Mouse (Mus musculus): ENCODE data around the gene Myo9b.

The Myo9b gene

GRCm38 (mm10) chr8:71367529-71368176 lies 95.1 kb downstream of the Myo9b start:
- no peak for DNase-seq (ENCODE audit: low read depth)

- no peak for DNase-seq (ENCODE audit: low read depth)
These were observed 95.9 kb downstream of the Myo9b start for GRCm38 (mm10) chr8:71368366-71368765.

DNA sequence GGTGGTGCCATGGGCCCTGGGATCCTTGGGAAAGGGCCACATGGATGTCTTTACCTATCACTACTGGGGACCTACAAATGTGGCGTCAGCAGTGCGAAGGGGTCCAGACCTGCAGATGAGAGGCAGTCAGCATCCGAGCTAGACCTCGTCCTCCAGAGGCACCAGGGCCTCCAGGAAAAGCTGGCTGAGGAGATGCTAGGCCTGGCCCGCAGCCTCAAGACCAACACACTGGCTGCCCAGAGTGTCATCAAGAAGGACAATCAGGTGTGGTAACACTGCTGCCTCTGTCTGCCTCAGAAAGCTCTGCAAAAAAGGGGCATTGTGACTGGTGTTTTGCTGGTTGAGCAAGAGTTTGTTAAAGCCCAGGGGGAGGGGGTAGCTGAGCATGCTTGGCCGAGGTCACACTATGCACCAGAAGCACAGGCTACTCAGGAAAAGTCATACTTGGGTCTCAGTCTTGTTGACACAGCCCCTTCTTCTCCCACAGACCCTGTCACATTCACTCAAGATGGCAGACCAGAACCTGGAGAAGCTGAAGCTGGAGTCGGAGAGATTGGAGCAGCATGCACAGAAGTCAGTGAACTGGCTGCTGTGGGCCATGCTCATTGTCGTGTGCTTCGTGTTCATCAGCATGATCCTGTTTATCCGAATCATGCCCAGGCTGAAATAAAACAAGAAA lies 96.7 kb downstream of the Myo9b start:
- no peak for DNase-seq (ENCODE audit: low read depth)

- DNase-seq (ENCODE audit: low read depth): no peak
These were observed 98.3 kb downstream of the Myo9b start for GRCm38 (mm10) chr8:71370711-71371235.

GRCm38 (mm10) chr8:71371236-71371848 lies 98.8 kb downstream of the Myo9b start, which contains the start of gene Ocel1:
Gene Ocel1 (plus strand): TSS chr8:71371298.
- peak; percentile 99 for DNase-seq (ENCODE audit: low read depth)

DNA sequence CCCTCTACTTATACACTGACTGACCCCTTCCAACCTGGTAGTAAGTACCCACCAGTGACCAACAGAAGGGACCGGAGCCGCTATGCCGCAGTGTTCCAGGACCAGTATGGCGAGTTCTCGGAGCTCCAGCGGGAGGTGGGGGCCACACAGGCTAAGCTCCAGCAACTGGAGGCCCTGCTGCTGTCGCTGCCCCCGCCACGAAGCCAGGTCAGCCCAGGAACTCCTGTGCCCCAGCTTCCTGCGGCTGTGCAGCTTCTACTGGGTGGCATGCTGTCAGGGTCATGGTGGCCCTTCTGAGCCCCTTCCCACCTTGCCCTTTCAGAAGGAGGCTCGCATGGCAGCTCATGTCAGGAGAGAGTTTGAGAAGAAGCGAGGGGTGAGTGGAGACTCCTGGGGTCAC lies 99.9 kb downstream of the Myo9b start:
- no peak for DNase-seq (ENCODE audit: low read depth)

- no peak for DNase-seq (ENCODE audit: low read depth)
These were observed 100.5 kb downstream of the Myo9b start for GRCm38 (mm10) chr8:71373000-71373399.

DNA sequence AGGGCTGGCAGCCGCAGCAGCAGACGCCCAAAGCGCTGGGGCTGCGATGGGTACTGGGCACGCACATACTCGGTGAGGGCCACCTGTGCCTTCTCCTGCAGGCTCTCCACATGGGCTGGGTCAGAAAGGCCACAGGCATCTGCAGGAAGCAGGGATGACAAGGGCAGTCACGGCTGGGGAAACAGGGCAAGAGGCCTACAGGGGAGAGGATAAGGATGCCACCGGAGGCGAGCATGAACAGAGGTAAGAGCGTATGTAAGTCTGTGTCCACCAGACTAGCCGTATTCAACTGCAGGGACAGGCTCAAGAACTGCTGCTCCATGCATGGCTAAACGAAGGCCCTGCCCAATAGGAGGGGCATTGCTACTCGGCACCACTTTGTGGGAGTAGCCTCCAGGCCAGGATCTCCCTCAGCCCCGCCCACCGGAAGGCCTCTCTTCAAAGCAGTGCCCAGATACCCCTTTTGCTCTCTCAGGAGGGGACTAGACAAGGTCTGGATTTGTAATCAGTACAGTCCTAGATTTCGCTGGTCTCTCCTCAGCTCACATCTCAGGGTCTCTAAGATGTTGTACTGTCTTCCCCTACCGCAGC lies 102.2 kb downstream of the Myo9b start:
- no peak for DNase-seq (ENCODE audit: low read depth)

DNA sequence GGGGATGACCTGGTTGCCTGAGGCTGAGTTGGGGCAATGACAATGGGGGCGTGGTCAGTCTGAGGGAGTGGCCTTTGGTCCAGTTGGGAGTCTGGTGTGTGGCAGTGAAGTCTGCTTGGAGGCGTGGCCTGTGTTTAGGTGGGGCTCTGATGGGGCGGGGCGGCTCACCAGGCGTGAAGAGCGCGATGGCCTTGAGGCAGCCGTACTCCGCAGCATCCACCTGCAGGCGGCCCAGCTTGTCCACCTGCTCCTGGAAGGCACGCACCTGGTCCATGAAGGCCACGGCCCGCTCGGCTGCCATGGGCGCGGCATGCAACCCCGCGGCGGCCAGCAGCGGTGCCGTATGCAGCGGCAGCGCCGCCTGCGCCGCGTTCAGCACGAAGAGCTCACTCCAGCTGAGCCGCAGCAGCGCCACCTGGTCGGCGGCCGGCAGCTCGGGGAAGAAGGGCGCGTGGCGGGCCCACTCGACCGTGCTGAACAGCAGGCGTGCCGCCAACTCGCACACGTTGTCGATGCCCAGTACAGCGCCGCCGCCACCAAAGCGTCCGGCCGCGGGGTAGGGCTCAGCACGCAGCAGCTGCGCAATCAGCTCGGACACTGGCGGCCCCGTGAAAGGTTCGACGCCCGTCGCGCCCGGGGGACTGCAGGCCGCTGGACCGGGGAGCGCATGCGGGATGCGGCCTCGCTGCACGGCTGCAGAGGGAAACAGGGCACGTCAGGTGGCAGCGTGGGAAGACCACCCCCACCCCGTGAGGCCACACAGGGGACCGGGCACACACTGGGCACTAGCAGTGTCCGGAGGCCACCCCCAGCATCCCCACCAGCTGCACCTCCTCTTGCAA lies 103.3 kb downstream of the Myo9b start:
- DNase-seq (ENCODE audit: low read depth): peak; percentile 76

- no peak for DNase-seq (ENCODE audit: low read depth)
These were observed 104.0 kb downstream of the Myo9b start for GRCm38 (mm10) chr8:71376423-71377030.

GRCm38 (mm10) chr8:71379008-71379407 lies 106.5 kb downstream of the Myo9b start:
- no peak for DNase-seq (ENCODE audit: low read depth)

DNA sequence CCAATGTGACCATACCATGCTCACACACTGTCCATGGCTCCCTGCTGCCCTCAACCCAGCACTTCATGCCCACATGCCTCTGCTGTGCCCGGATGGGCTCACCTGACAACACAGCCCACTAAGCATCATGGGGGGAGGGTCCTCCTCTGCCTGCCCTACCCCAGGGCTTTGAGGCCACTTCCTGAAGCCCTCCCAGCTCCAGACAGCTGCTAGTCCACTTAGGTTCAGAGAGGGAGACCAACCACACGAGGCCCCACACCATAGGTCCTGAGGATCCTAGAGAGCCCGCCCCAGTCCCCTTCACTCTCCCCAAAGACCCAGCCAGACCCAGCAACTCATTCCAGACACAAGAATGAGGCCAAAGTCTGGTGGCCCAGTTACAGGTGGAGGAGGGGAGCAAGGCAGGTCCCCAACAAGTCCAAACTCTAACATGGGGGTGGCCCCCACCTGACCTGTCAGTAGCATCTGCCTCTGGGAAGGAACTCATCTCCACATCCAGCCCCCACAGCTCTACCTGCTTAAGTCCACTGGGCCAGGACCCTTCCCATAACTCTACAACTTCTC lies 107.1 kb downstream of the Myo9b start:
- no peak for DNase-seq (ENCODE audit: low read depth)

DNA sequence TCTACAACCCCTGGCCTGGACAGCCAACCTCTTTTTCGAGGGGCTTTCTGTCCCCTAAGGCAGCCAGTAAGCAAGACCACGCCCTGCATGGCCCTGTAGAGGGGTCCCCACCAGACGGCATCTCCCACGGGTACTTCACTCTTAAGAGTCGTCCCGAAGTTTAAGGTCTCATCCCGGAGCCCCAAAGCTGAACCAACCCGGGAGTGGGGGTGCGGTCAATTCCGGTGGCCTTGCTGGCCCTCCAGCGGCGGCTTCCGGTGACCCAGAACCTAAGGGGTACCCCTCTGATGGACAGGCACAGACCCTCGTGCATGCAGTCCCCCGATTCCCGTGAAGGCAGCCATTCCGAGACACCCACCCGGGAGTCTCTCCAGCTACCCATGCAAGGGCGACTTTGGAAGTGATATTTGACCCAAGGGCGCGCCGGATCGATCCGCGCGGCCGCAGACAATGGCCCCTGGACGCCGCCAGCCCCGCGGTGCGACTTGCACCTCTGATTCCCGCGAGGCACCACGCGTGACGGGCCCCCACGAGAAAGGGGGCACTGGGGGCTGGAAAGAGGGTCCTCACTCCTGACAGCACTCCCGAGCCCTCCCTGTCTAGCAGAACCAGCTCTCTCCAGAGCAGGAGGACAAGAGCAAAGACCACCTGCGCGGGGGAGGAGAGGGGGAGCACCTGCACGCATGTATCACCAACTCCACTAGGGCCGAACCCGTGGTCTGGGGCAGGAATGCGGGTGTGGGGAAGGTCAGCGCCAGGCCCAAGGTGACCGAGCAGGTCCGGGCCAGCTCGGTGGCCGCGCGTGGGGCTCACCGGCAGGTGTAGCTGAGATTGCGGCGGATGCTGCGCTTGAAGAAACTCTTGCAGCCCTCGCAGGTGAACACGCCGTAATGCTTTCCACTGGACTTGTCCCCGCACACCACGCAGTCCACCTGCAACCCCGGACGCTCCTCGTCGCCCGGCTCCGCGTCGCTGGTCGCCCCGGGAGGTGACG lies 108.0 kb downstream of the Myo9b start:
- peak; percentile 46 for DNase-seq (ENCODE audit: low read depth)

DNA sequence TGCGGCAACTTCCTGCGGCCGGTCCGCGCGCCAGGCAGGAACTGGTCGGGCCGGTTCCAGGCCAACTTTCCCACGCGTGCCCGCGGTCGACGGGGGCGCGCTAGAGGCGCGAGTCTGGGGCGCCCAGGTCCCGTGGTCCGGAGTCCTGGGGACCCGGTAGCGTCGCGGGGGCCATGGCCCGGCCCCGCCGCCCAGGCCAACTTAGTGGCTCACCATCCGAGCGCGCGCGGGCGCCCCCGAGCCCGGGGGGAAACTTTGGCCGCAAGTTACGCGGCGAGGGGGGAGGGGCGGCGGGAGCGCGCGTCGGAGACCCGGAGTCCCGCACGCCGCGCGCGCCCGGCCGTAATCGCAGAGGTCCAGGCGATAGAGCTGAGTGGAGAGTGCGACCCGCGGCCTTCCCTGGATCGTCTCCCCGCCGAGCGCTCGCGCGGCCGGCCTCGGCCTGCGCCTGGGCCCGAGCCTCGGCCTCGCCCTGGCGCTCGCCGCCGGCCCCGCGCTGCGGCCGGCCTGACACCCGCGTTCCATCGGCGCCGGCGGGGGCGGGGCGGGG lies 109.0 kb downstream of the Myo9b start, which contains the start of gene Nr2f6:
Nr2f6 (minus strand) TSS at position 540 of the 550 bp plus-strand sequence.
- DNase-seq (ENCODE audit: low read depth): peak; percentile 65

DNA sequence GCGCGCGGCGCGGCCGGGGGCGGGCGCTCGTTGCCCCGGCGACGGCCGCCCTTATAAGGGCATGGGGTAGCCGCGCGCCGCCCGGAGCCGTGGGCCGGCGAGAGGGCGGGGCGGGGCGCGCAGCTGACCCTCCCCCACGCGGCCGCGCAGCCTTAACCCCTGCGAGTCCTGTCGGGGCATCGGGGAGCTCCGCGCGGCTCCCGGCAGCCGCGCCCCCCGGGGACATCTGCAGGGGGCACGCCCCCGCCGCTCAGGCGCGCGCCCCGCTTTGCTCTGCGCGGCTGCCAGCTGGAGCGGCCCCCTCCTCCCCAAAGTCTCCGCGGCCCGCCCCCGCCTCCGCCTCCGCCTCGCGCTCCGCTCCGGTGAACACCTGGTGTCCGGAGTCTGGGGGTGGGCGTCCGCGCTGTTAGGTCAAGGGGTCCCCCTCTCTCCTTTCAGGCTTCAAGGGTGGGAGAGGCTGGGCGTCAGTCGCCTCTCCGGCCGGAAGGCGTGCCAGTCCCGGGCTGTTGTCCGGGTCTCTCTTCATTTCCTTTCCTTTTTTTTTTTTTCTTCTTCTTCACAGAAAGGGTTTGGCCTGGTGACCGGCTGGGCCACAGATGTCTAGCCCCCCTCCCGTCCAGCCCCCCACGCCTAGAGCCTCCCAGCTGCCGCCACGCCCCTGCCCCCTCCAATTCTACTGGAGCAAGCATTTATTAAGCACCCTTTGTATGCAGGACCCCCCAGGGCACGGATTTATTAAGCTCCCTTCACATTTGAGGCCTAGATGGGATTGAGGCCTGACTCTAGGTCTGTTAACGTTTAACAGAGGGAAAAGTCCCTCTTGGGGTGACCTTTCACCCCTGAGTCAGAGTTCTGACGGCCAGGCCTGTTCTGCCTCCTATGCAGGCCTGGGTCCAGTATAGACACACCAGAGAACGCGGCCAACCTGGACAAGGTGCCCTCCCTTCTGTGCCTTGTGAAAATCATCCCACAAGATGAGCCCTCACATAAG lies 109.8 kb downstream of the Myo9b start:
- peak; percentile 85 for DNase-seq (ENCODE audit: low read depth)

DNA sequence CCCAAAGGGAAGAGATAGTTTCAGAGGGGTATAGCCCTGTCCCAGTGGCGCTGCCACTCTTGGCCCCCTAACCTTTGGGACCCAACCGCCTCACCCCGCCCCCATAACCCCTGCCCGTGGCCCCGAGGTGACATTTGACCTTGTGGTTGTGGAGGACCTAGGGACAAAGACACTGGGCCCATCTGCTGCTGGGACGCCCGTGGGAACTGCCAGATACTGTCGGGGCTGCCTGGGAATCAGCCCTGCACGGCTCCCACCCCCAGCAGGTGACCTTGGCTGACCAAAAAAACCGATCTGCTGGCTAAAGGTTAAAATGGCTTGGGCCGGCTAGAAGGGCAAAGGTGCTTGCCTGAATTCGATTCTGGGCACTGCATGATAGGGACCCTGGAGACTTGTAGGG lies 110.9 kb downstream of the Myo9b start:
- DNase-seq (ENCODE audit: low read depth): no peak

GRCm38 (mm10) chr8:71383860-71384259 lies 111.3 kb downstream of the Myo9b start:
- DNase-seq (ENCODE audit: low read depth): no peak

GRCm38 (mm10) chr8:71385212-71385835 lies 112.8 kb downstream of the Myo9b start:
- no peak for DNase-seq (ENCODE audit: low read depth)
